Mouse (Mus musculus): ENCODE data around the gene Cntn1. TPM values are rescaled to one million over a fixed set of nuclear protein-coding genes. Genes with fewer than 3 reads are reported as not detected.
A peak's percentile ranks its signal among the peaks of the same experiment; 100 is the strongest.

The Cntn1 gene
- polyA plus RNA-seq, 1 experiment from 2014 or later: 7.4 TPM

DNA sequence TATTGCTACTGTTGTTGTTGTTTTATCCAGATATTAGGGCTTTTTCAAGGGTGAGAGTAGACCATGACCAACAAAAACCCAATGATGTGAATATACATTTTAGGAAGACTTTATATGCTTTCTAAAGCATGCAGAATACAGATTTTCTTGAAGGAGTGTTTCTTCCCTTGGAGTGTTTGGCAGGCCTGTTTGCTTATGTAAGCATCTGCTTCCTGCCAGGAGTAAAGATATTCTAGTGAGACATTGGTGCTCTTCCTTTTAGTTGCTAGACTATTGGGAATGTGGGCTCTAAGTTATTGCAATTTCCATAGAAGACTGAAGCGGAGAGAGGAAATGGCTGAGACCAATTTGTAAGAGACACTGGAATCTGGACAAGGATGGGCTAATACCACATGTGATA is 158.8 kb downstream of the Cntn1 start:
- DNase-seq (ENCODE audit: low spot score, missing footprints): no peak
- H3K4me1 ChIP-seq (ENCODE audit: control insufficient read depth, insufficient read depth, low read length): no peaks in the 10 kb centered on the region
- no peaks in the 10 kb centered on the region for H3K9me3 ChIP-seq (ENCODE audit: control insufficient read depth, low read length)
- 89% methylated on average over 1 of the region's 1 CpGs for WGBS
- no peaks in the 10 kb centered on the region for H3K36me3 ChIP-seq (ENCODE audit: control insufficient read depth, insufficient read depth, low read length)
- no peak overlapping the region for H3K4me3 ChIP-seq (ENCODE audit: low read depth, low read length)
- ATAC-seq (ENCODE audit: low FRiP score): no peak
- no peak overlapping the region for H3K4me2 ChIP-seq
- no peaks in the 10 kb centered on the region for H3K27me3 ChIP-seq (ENCODE audit: control insufficient read depth, insufficient read depth, low read length)
- no peak overlapping the region for H3K27ac ChIP-seq (ENCODE audit: low read depth, low read length)
- no peak overlapping the region for H3K9ac ChIP-seq (ENCODE audit: low read length)

DNA sequence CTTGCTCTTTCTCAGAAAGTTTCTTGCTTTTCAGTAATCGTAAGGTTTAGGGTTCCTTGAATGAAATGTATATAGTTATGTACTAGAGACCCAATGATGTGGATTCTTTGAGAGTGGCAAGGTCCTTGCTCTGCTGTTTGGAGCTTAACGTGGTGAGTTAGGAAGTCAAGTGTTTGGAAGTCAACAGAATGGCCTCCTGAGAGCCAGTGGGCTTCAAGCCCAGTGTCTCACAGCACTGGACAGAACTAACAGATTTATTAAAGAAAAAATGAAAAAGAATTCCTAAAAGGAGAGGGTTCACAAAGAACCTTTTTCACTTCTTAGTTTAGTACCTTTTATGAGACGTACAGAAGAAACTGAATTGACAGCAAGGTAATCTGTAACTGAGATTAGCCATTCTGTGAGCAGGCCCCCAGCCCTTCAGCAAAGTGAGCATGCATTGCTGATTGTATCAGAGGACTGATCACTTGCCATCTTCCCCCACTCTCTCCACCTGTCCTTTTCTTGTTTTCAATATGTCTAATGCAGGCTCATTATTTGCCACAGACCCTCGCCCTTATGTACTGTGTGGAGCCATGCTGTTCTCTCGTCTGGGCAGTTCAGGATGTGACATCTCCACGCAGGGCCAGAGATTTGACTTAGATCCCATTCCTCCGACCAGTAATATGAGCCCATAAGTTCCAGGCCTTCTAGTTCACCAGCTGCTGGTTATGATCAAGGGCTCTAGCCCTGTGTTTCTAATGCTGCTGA is 159.7 kb downstream of the Cntn1 start:
- Histone ChIP-seq H3K4me3 (ENCODE audit: low read depth, low read length) (no peak overlapping the region), H3K27ac (ENCODE audit: low read depth, low read length) (no peak overlapping the region), H3K36me3 (ENCODE audit: control insufficient read depth, insufficient read depth, low read length) (no peaks in the 10 kb centered on the region), H3K9ac (ENCODE audit: low read length) (no peak overlapping the region), H3K9me3 (ENCODE audit: control insufficient read depth, low read length) (no peaks in the 10 kb centered on the region), H3K4me1 (ENCODE audit: control insufficient read depth, insufficient read depth, low read length) (no peaks in the 10 kb centered on the region), H3K4me2 (no peak overlapping the region), H3K27me3 (ENCODE audit: control insufficient read depth, insufficient read depth, low read length) (no peaks in the 10 kb centered on the region)
- 88% methylated on average over 7 of the region's 7 CpGs for WGBS
- no peak for DNase-seq (ENCODE audit: low spot score, missing footprints)
- no peak for ATAC-seq (ENCODE audit: low FRiP score)

DNA sequence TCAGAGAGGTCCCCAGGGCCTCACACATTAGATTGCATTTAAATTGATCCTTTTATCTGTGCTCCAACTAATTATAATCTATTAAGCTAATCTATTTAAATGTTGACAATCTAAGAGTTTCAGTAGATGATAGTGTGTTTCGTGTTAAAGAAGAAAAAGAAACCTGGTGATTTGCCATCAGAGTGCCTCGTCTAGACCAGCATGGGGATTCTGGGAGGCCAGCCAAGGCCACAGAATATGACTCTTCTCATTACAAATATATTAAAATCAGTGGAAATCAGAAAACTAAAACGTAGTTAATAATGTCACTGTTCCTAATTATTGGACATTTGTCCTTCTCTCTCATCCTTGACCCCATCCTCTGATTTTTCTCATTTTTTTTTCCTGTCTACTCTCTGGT is 164.9 kb downstream of the Cntn1 start:
- Histone ChIP-seq H3K27me3 (ENCODE audit: control insufficient read depth, insufficient read depth, low read length) (no peaks in the 10 kb centered on the region), H3K27ac (ENCODE audit: low read depth, low read length) (no peak overlapping the region), H3K4me3 (ENCODE audit: low read depth, low read length) (no peak overlapping the region), H3K9ac (ENCODE audit: low read length) (no peak overlapping the region), H3K4me2 (no peak overlapping the region), H3K36me3 (ENCODE audit: control insufficient read depth, insufficient read depth, low read length) (no peaks in the 10 kb centered on the region), H3K4me1 (ENCODE audit: control insufficient read depth, insufficient read depth, low read length) (no peaks in the 10 kb centered on the region), H3K9me3 (ENCODE audit: control insufficient read depth, low read length) (no peaks in the 10 kb centered on the region)
- 80% methylated on average over 3 of the region's 3 CpGs for WGBS
- no peak for DNase-seq (ENCODE audit: low spot score, missing footprints)
- no peak for ATAC-seq (ENCODE audit: low FRiP score)

DNA sequence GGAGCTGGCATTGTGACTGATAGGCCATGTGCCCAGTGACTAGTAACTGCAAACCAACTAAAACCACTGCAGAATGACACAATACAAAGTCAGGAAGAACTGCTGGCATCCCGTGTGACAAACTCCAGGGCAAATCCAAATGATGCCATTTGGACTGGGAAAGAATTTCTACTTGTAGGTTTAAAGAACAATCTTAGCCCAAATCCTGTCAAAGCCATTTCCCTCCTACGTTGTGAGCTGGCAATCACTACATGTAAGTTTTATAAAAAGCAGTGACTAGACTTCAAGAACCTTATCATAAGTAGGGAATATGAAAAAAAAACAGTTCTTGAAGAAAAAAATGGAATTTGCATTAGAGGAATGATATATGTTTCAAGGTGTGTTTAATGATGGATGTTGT is 170.5 kb downstream of the Cntn1 start:
- H3K27me3 ChIP-seq (ENCODE audit: control insufficient read depth, insufficient read depth, low read length): no peaks in the 10 kb centered on the region
- no peaks in the 10 kb centered on the region for H3K4me1 ChIP-seq (ENCODE audit: control insufficient read depth, insufficient read depth, low read length)
- 84% methylated on average over 2 of the region's 2 CpGs for WGBS
- H3K9me3 ChIP-seq (ENCODE audit: control insufficient read depth, low read length): no peaks in the 10 kb centered on the region
- H3K4me2 ChIP-seq: no peak overlapping the region
- no peak overlapping the region for H3K27ac ChIP-seq (ENCODE audit: low read depth, low read length)
- ATAC-seq (ENCODE audit: low FRiP score) (no peak), DNase-seq (ENCODE audit: low spot score, missing footprints) (no peak)
- H3K4me3 ChIP-seq (ENCODE audit: low read depth, low read length): no peak overlapping the region
- H3K9ac ChIP-seq (ENCODE audit: low read length): no peak overlapping the region
- no peaks in the 10 kb centered on the region for H3K36me3 ChIP-seq (ENCODE audit: control insufficient read depth, insufficient read depth, low read length)

DNA sequence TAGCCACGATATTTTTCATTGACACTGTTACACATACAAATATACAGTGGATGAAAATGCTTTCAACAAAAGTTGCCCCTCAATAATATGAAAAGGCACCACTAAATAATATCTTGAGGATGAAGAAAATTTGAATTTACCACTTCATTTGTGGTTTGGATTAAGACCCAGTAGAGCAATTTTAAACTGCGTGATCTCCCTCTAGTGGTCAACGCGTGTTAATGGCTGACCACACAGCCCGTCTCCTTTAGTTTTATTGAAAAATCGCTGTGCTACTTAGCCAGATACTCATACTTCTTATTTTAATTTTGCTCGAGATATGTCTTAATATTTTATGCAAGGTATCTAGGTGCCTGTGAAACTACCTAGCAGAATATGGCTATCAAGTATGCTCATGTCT is 180.4 kb downstream of the Cntn1 start:
- Histone ChIP-seq H3K9ac (ENCODE audit: low read length) (no peak overlapping the region), H3K36me3 (ENCODE audit: control insufficient read depth, insufficient read depth, low read length) (no peaks in the 10 kb centered on the region), H3K4me2 (no peak overlapping the region), H3K27me3 (ENCODE audit: control insufficient read depth, insufficient read depth, low read length) (no peaks in the 10 kb centered on the region), H3K27ac (ENCODE audit: low read depth, low read length) (no peak overlapping the region), H3K4me1 (ENCODE audit: control insufficient read depth, insufficient read depth, low read length) (no peaks in the 10 kb centered on the region), H3K9me3 (ENCODE audit: control insufficient read depth, low read length) (no peaks in the 10 kb centered on the region), H3K4me3 (ENCODE audit: low read depth, low read length) (no peak overlapping the region)
- DNase-seq (ENCODE audit: low spot score, missing footprints) (peak; percentile 89), ATAC-seq (ENCODE audit: low FRiP score) (peak; percentile 50; the same call in 1 of the 2 replicates)
- WGBS: 18% methylated on average over 7 of the region's 7 CpGs

DNA sequence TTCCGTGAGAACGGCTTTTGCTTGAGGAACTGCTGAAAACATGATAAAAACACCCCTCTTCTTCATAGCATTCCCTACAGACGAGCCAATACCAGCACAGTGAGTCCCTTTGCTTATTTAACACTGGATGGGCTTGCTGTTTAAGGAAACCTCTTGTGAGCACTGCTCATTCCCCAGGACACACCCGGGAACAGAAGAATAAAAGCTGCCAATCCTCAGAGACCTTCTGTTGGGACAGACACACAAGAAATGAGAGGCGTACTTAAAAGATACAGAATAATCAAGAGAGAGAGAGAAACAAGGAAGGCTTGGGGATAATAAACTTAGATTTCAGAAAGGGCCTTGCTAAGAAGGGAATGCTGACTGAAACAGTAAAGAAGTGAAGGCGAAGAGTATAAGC is 184.9 kb downstream of the Cntn1 start:
- ATAC-seq (ENCODE audit: low FRiP score): no peak
- H3K27ac ChIP-seq (ENCODE audit: low read depth, low read length): no peak overlapping the region
- no peaks in the 10 kb centered on the region for H3K4me1 ChIP-seq (ENCODE audit: control insufficient read depth, insufficient read depth, low read length)
- H3K9ac ChIP-seq (ENCODE audit: low read length): no peak overlapping the region
- no peak overlapping the region for H3K4me2 ChIP-seq
- H3K27me3 ChIP-seq (ENCODE audit: control insufficient read depth, insufficient read depth, low read length): no peaks in the 10 kb centered on the region
- WGBS: 81% methylated on average over 6 of the region's 6 CpGs
- no peaks in the 10 kb centered on the region for H3K36me3 ChIP-seq (ENCODE audit: control insufficient read depth, insufficient read depth, low read length)
- no peak overlapping the region for H3K4me3 ChIP-seq (ENCODE audit: low read depth, low read length)
- no peaks in the 10 kb centered on the region for H3K9me3 ChIP-seq (ENCODE audit: control insufficient read depth, low read length)
- DNase-seq (ENCODE audit: low spot score, missing footprints): no peak

DNA sequence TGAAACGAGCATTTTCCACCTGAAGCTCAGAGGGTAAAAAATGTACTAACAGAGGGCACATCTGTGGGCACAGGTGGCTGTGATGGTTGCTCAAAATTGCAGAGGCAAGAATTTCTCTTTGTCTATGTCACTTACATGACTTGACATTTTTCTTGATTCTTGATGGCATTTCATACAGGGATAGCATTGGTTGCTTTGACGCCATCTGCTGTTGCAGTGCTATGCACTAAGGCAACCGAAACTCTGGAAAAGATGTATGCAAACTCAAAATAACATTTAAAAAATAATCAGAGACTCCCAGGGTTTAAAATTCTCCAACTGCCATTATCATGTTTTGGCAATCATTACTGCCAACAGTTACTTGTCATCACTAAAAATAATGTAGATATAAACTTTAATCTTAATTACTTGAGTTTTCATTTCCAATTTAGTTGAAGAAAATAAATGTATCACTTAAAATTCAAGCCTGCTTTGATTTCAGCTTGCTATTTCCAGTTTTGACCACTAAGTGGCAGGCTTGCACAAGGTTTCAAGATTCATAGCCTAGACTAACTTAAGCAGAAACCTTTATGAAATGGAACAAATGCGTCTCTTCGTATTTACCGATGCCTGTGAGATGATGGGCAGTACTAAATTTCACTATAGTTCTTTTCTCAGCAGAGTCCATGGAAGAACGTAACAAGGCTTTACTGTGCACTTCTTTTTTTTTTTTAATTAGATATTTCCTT is 214.2 kb downstream of the Cntn1 start:
- H3K27ac ChIP-seq (ENCODE audit: low read depth, low read length): no peak overlapping the region
- WGBS: 34% methylated on average over 7 of the region's 7 CpGs
- H3K9ac ChIP-seq (ENCODE audit: low read length): no peak overlapping the region
- no peak for ATAC-seq (ENCODE audit: low FRiP score)
- H3K4me1 ChIP-seq (ENCODE audit: control insufficient read depth, insufficient read depth, low read length): no peaks in the 10 kb centered on the region
- H3K4me2 ChIP-seq: no peak overlapping the region
- DNase-seq (ENCODE audit: low spot score, missing footprints): peak; percentile 95
- H3K27me3 ChIP-seq (ENCODE audit: control insufficient read depth, insufficient read depth, low read length): no peaks in the 10 kb centered on the region
- H3K9me3 ChIP-seq (ENCODE audit: control insufficient read depth, low read length): no peaks in the 10 kb centered on the region
- no peak overlapping the region for H3K4me3 ChIP-seq (ENCODE audit: low read depth, low read length)
- H3K36me3 ChIP-seq (ENCODE audit: control insufficient read depth, insufficient read depth, low read length): no peaks in the 10 kb centered on the region

DNA sequence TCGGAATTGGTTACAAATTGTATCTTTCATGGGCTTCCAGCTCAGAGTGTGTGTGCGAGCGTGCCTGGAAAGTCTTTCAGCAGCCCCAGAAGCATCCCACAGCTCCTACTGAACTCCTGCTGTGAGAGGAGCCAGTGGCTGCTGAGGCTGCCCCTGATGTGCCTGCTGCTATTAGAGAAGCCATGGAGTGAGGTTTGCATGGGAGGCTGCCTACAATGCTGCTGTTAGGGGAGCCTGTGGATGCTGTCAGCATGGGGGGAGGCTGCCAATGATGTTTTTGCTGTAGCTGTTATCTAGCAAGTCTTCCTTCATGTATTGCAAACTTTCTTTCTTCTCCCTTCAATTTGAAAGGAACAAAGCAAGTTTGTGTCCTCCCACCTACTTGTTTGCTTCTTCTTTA is 217.4 kb downstream of the Cntn1 start:
- 26% methylated on average over 3 of the region's 3 CpGs for WGBS
- Histone ChIP-seq H3K4me3 (ENCODE audit: low read depth, low read length) (no peak overlapping the region), H3K9me3 (ENCODE audit: control insufficient read depth, low read length) (no peaks in the 10 kb centered on the region), H3K36me3 (ENCODE audit: control insufficient read depth, insufficient read depth, low read length) (no peaks in the 10 kb centered on the region), H3K27me3 (ENCODE audit: control insufficient read depth, insufficient read depth, low read length) (no peaks in the 10 kb centered on the region), H3K27ac (ENCODE audit: low read depth, low read length) (no peak overlapping the region), H3K4me1 (ENCODE audit: control insufficient read depth, insufficient read depth, low read length) (no peaks in the 10 kb centered on the region), H3K9ac (ENCODE audit: low read length) (no peak overlapping the region), H3K4me2 (no peak overlapping the region)
- ATAC-seq (ENCODE audit: low FRiP score): no peak
- peak; percentile 6 for DNase-seq (ENCODE audit: low spot score, missing footprints)

DNA sequence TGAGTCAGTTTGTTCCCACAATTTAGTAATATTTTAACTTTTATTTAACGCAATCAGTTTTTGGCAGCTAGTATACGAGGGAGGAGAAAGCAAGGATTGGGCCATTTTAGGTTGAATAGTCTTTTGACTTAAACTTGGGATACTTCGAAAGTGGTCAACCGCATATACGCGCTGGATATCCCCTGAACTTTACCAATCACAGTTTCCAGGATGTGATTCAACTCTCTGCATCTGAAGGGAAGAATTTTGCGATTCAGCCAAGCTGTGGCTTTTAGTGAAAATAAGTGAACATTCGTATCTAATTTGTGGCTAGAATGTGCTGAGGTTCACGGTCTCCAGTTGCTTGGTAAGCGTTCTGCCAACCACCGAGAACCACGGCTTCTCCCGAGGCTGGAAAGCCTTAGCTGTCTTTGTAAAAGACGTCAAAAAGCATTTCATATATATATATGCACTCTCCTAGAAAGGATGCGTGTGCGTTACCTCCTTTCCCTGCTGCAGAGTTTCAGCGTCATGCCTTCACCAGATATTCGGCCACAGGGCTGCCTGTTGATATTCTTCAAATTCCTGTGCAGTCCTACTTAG is 217.9 kb downstream of the Cntn1 start:
- Histone ChIP-seq H3K27me3 (ENCODE audit: control insufficient read depth, insufficient read depth, low read length) (no peaks in the 10 kb centered on the region), H3K4me2 (no peak overlapping the region), H3K4me3 (ENCODE audit: low read depth, low read length) (no peak overlapping the region), H3K36me3 (ENCODE audit: control insufficient read depth, insufficient read depth, low read length) (no peaks in the 10 kb centered on the region), H3K27ac (ENCODE audit: low read depth, low read length) (no peak overlapping the region), H3K9me3 (ENCODE audit: control insufficient read depth, low read length) (no peaks in the 10 kb centered on the region), H3K9ac (ENCODE audit: low read length) (no peak overlapping the region), H3K4me1 (ENCODE audit: control insufficient read depth, insufficient read depth, low read length) (no peaks in the 10 kb centered on the region)
- 89% methylated on average over 18 of the region's 18 CpGs for WGBS
- ATAC-seq (ENCODE audit: low FRiP score) (no peak), DNase-seq (ENCODE audit: low spot score, missing footprints) (peak; percentile 45)
